Mouse (Mus musculus): Measurements from ENCODE around the gene Plekhm2.

The Plekhm2 gene

DNA sequence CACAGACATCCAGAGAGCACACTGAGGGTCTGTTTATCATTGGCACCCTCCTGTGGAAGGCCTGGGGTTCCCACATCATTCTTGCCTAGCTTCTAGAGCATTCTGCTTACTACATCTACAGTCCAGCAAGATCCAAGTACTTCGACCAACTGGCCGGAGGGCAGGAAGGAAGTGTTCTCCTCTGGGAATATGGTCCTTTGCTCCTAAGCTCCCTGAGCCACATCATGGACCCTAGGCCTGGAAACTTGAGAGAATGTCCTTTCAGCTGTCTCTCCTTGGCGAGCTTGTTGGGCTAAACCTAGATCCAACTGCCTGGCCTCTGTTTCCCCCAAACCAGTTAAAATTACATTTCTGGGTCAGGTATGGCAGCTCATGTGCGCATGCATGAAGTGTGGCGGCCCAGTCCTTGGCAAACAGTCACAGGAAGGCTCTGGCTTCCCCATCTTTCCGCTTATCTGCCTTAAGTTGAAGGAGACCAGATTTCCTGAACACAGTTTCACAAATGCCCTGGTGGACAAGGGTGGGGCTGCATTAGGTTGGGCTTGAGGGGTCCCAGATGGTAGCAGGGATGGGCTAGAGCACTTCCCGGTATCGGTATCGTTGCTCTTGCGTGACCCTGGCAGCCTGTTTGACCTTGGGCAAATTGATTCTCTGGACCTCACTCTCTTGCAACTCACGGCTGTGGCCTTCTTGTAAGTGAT lies 62.0 kb downstream of the Plekhm2 start:
- DNase-seq = peak; percentile 51 to 61

DNA sequence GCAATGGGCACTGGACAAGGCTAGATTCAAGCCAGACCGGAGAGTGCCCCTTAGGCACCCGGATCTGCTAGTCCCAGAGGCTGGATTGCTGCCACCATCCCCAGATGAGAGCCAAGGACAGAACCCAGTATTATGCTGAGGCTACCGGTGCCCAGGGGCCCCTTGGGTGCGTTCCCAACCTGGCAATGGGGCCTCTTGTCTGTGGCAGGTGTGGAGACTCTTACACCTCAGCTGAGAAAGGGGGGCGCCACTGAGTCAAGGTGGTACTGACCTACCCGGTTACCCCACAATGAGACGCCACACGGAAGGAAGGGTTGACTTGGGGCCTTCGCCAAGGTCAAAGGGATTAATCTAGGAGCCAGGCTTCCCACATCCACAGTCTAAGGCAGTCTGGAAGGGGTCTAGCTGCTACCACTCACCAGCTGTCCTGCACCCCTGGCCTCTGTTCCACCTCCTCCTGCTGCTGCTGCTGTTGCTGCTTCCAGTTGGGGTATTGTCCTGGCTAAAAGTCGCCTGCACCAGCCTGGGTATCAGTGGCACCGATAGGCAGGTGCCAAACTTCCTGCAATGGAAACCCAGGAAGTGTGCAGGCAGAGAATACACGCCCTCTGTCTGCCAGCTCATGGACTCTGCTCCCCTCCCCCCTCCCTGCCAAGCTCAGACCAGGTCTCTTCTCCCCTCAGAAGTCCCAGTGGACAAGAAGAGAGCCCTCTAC lies 63.4 kb downstream of the Plekhm2 start:
- peak in 1 of 2 experiments; percentile 26 for DNase-seq

DNA sequence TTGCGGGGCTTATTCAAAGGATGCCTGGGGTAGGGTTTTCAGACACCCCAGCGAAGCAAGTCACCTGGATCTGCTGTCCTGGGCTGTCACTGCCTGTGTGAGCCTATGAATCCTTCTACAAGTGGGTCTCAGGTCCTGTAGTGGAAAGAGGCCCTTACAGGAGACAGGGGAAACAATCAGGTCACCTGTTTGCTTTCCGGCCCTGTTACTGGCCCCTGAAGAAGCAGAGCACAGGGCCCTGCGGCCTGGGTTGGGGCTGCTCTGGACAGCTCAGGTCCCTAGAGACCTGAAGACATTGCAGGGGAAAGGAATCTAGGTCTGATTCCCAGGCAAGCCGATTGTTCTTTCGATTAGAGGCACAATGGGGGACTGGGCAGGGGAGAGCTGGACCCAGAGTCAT lies 64.3 kb downstream of the Plekhm2 start:
- no peak for DNase-seq

DNA sequence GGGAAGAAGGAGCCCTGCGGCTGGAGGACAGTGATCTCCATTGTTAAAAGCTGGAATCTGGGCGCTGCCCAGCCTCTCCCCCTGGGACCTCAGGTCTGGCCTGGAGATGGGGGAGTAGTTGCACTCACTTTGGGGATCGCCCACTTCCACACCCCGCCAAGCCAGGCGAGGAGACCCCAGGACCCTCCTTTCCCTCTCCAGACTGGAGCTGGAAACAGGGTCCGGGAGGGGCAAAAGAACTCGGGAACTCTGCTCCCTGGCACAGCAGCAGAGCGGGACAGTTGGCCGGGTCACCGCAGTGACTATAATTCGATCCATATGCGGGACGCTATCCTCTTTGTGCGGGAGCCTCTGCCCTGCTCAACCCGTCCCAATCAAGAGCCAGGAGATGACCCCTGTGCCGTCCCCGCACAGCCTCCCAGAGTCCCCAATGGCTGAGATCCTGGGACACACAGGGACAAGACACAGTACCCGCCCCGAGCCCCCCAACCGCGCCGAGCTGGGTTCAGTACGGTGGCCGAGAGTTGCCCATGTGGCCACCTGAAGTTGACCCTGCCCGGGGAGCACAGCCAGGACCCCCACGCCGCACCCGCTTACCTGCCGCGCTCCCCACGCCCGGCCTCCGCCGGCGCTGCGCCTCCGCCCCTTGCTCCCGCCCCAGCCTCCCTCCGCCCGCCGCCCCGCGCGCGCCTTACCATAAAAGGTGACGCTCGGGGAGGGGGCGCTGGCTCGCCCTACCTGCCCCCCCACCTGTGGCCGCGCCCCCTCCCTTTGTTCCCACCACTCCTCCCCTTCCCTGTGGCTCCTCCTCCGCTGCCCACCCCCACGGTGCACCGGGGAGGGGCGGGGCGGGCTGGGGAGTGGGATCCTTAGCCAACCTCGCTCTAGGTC lies 65.2 kb downstream of the Plekhm2 start:
- DNase-seq = peak; percentile 67 to 76

DNA sequence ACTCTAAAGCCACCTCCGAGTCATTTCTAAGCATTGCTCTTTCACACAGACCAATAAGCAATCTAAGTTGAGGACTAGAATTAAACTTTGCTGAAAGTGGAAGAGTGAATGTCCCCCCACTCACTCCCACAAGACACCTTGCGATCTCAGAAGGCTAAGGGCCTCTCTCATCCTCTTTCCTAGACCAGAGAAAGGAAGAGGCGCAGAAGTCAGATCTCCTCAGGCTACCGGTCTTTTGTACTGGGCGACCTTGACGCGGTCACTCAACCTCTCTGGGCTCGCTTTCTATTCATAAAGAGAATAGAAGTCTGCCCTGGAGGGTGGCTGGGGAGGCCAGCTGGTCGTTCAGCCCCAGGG lies 65.8 kb downstream of the Plekhm2 start:
- DNase-seq = peak in 1 of 2 experiments; percentile 37

DNA sequence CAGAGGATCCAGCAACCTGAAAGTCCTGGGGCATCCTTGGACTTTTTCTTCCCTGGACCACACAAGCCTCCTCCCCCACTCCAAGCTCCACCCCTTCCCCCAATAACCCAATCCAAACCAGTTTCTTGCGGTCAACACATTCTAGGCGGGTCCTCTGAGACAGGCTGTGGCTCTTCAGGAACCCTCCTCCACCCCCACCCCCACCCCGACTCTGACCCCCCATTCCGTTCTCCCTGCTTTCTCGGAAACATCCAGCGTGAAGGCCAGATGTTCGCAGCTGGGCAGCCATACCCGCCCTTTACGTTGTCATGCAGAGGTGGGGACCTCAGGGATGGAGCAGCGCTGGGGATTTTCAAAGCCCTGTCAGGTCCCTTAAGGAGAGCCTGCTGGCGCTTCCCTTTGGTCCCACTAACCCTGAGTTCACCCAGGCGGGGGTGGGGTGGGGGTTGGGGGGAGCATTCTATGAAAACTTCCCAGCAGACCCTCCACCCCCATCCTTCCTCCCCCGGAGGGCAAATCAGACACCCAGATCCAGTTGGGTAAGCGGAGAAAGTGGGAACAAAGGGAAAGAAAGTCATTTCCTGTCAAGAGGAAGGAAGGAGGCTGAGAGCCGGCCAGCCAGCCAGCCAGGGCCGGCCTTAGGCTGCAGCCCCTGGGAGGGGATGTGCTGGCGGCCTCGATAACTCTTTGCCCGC lies 66.4 kb downstream of the Plekhm2 start:
- DNase-seq = peak; percentile 89 to 92

DNA sequence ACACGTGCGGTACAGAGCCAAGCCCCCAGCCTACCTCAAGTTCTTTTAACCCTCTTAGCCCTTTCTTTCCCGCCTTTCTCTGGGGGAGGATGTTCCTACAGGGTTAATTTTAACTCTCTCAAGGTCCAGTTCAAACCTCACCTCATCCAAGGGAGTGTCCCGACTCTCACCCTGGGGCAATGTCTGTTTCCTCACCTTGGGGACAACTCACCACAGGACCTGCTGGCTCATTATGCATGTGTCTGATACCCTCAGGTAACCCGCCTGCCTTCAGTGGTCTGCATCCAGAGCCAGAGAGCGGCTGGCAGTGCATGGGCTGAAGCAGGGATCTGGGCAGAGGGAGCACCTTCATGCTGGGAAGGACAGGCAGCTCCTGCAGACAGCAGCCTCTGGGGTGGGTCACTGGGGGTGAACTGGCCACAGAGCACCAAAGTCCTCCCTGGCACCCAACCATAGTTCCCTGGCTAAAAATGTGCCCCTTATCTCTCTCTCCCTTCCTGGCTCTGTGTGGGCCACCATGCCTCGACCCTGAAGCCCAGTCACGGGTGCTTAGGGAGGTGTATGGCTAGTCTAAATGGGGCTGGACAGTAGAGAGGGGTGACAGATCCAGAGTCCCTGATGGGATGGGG lies 67.9 kb downstream of the Plekhm2 start:
- DNase-seq = no peak

DNA sequence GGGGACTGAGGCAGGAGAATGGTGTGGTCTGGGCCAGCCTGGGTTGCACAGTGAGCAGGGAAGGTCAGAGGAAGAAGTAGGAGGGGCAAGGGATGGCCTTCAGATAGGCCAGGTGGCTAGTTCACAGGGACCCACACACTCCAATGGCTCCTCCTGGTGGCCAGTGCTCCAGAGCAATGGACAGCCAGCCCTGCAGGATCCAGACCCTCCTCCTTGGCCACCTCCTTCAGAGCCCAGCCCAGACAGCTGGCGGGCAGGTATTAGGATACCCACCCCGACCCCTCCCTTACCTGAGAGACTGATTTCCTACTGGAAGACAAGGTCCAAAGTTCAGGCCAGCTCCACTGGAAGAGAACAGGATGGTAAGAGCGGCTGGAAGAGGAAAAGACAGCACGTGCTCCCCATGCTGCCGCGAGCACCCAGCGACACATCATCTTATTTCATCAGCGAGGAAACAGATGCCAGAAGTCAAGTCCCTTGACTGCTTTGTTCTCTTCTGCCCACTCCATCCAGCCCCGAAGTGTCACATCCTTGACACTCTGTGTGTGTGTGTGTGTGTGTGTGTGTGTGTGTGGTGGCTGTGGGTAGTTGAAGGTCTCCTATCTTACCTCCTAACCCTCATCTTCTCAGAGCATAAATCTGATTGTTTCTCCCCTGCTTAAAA lies 69.0 kb downstream of the Plekhm2 start:
- peak; percentile 70 to 77 for DNase-seq

DNA sequence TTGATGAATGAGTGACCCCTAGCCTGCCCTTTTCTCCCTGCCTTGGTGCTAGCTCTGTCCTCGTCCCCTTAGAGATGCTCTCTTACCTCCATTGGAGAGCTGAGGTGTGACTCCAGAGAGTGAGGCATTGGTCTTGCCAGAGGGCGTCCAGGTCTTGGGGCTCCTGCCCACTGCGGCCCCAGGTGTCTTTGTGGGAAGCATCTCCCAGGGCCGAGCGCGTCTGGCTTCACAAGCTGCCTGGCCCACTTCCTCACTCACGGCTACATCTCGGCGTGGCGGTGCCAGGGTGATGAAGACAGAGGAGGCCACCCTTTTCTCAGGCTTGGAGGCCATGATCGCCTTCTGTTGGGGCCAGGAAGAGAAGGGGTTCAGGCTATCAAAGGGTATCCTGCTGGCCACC lies 69.6 kb downstream of the Plekhm2 start:
- DNase-seq = no peak

DNA sequence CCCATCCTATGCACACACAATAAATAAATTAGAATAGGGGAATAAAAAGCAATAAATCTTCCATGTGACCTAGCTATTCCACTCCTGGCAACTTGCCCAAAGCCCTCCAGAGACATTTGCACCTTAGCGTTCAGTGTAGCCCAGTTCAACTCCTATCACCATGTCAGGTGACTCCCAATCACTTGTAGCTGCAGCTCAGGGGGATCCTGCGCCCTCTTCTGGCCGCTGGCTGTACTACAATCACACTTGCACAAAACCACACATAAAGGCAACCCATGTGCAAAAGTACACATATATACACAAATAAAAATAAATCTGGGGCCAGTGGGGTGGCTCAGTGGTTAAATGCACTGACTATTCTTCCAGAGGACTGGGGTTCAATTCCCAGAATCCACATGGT lies 73.2 kb downstream of the Plekhm2 start:
- DNase-seq = peak; percentile 71 to 73

DNA sequence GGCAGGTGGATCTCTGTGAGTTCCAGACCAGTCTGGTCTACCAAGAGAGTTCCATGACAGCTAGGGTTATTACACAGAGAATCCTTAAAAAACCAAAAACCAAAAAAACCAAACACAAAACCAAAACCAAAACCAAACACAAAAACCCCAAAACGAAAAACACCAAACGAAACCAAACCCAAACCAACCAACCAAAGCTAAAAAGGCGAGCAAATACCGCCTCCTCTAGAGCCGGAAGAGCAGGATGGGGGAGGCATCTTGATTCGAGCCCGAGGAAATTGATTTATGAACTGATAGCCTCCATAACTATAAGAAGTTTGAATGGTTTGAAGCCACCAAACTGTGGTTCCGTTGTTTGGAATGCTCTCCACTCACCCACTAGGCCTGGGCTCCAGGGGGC lies 80.8 kb downstream of the Plekhm2 start:
- no peak for DNase-seq

DNA sequence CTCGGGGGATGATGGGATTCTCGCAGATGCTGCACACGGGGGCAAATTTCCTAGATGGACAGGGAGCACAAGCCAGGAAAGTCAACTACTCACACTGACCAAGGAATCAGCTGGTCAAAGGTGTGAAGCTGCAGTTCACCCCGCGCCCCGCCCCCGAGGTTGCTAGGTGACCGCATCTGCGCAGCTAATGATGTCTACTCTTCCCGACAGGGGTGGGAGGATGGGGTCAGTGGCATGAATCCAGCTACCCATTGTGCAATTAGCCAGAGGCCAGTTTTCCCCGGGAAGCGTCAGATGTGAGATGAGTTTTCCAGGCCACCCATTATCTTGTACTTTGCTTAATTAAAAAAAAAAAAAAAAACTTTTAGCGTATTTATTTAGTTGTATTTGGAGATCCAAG lies 83.6 kb downstream of the Plekhm2 start:
- DNase-seq = no peak

DNA sequence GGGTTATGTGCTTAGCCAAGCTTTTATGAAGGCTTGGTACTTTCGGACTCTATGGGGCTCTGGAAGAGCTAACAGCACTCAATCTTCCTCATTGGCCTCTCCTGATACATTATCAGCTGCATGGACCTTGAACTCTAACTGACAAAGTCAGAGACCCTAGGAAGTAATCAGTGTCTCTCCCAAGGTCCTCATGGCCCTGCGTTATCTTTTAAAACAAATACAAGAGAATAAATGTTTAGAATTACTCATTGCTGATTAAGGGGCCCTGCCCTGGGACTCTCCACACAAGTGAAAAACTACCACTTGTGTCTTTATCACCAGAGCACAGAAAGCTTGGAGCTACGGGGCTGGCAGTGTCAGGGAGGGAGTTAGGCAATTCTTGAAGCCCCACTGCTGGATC lies 85.9 kb downstream of the Plekhm2 start:
- no peak for DNase-seq

DNA sequence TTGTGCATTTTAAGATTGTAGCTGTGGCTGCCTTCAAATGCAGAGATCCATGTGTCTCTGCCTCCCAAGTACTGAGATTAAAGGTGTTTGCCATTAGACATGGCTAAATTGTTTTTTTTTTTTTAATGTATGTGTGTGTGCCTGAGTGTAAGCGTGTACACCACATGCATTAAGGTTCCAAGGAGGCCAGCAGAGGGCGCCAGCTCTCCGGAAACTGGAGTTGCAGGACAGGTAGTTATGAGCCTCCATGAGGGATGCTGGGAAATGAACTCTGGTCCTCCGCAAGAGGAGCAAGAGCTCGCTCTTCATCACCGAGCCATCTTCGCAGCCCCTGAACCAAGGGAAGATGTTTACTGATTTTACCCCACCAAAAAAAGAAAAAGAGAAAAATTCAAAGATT lies 87.8 kb downstream of the Plekhm2 start:
- peak in 1 of 2 experiments; percentile 49 for DNase-seq

DNA sequence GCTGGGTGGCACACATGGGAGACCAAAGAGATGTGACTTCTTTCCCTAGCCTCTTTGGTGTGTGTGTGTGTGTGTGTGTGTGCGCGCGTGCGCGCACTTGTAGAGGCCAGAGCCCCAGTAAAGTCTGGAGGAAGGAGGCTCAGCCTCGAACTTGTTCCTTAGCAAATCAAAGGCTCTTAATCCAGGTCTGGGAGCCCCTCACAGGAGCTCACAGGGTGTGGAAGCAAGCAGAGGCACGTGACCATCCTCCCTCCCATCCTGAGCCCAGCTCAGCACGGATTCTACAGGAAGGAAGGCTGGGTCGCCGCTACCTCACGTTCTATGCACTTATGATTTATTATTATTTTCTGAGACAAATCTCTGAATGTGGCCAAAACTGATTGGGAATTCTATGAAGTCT lies 88.3 kb downstream of the Plekhm2 start:
- DNase-seq = no peak
